Mouse (Mus musculus): Measurements from ENCODE around the gene Zfp748. TPM values are rescaled to one million over a fixed set of nuclear protein-coding genes. Genes with fewer than 3 reads are reported as not detected.

The Zfp748 gene
- polyA plus RNA-seq, 1 experiment = 7.6 TPM

GRCm38 (mm10) chr13:67495631-67496030 lies 58.0 kb downstream of the Zfp748 start:
- TF ChIP-seq POLR2A (IDR thresholded peaks at IDR 0.05; ENCODE audit: low read depth, low read length) = no peak
- no peak for TF ChIP-seq CTCF (IDR thresholded peaks at IDR 0.05; ENCODE audit: borderline replicate concordance, insufficient read depth, low read length)
- Histone ChIP-seq H3K4me1 (ENCODE audit: control insufficient read depth, insufficient read depth, low read length) (no peaks in the 10 kb centered on the region), H3K4me3 (ENCODE audit: insufficient read depth, low read length) (no peak overlapping the region), H3K27ac (ENCODE audit: insufficient read depth, low read length) (no peak overlapping the region)

Other genes with a start within 250 kb of the Zfp748 start
- gene Zfp457, start 247.3 kb downstream of the Zfp748 start, polyA plus RNA-seq (2011; ENCODE audit: insufficient read length, low read depth, missing spikeins) = 0.57 and 1.6 TPM in 2 replicates
- 6.4 and 8.6 TPM in 2 replicates for gene Zfp595, start 221.3 kb downstream of the Zfp748 start, polyA plus RNA-seq (2011; ENCODE audit: insufficient read length, low read depth, missing spikeins)
- gene Gm28044, start 193.3 kb downstream of the Zfp748 start, polyA plus RNA-seq (2011; ENCODE audit: insufficient read length, low read depth, missing spikeins) = not detected in 2 replicates
- 1.8 and 2.7 TPM in 2 replicates for gene Zfp953, start 193.2 kb downstream of the Zfp748 start, polyA plus RNA-seq (2011; ENCODE audit: insufficient read length, low read depth, missing spikeins)
- gene Gm28041, start 178.1 kb downstream of the Zfp748 start, polyA plus RNA-seq (2011; ENCODE audit: insufficient read length, low read depth, missing spikeins) = 2.3 and 2.4 TPM in 2 replicates
- gene Zfp456, start 178.0 kb downstream of the Zfp748 start, polyA plus RNA-seq (2011; ENCODE audit: insufficient read length, low read depth, missing spikeins) = 1.1 and 3.9 TPM in 2 replicates
- gene Zfp429, start 154.0 kb downstream of the Zfp748 start, polyA plus RNA-seq (2011; ENCODE audit: insufficient read length, low read depth, missing spikeins) = 6.0 and 11.7 TPM in 2 replicates
- gene Zfp459, start 132.4 kb downstream of the Zfp748 start, polyA plus RNA-seq (2011; ENCODE audit: insufficient read length, low read depth, missing spikeins) = 0.30 TPM in 1 of 2 replicates, not detected in the other
- 12.8 and 13.8 TPM in 2 replicates for gene Zfp874a, start 102.2 kb downstream of the Zfp748 start, polyA plus RNA-seq (2011; ENCODE audit: insufficient read length, low read depth, missing spikeins)
- 7.3 and 8.1 TPM in 2 replicates for gene Zfp874b, start 69.6 kb downstream of the Zfp748 start, polyA plus RNA-seq (2011; ENCODE audit: insufficient read length, low read depth, missing spikeins)
- 6.7 and 7.6 TPM in 2 replicates for gene Zfp58, start 53.3 kb downstream of the Zfp748 start, polyA plus RNA-seq (2011; ENCODE audit: insufficient read length, low read depth, missing spikeins)
- 1.5 TPM in 1 of 2 replicates, not detected in the other for gene Gm26965, start 27.7 kb downstream of the Zfp748 start, polyA plus RNA-seq (2011; ENCODE audit: insufficient read length, low read depth, missing spikeins)
- gene Zfp87, start 27.7 kb downstream of the Zfp748 start, polyA plus RNA-seq (2011; ENCODE audit: insufficient read length, low read depth, missing spikeins) = 13.1 and 15.2 TPM in 2 replicates
- 6.1 and 7.0 TPM in 2 replicates for gene Zfp729b, start 55.9 kb upstream of the Zfp748 start, polyA plus RNA-seq (2011; ENCODE audit: insufficient read length, low read depth, missing spikeins)
- gene Gm49345, start 83.9 kb upstream of the Zfp748 start, polyA plus RNA-seq (2011; ENCODE audit: insufficient read length, low read depth, missing spikeins) = 5.6 and 6.6 TPM in 2 replicates
- gene Zfp729a, start 84.0 kb upstream of the Zfp748 start, polyA plus RNA-seq (2011; ENCODE audit: insufficient read length, low read depth, missing spikeins) = 7.0 and 10.7 TPM in 2 replicates
- 15.3 and 15.9 TPM in 2 replicates for gene Zfp738, start 133.2 kb upstream of the Zfp748 start, polyA plus RNA-seq (2011; ENCODE audit: insufficient read length, low read depth, missing spikeins)
- gene Zfp65, start 175.3 kb upstream of the Zfp748 start, polyA plus RNA-seq (2011; ENCODE audit: insufficient read length, low read depth, missing spikeins) = 9.6 and 15.8 TPM in 2 replicates
- gene Zfp85, start 201.4 kb upstream of the Zfp748 start, polyA plus RNA-seq (2011; ENCODE audit: insufficient read length, low read depth, missing spikeins) = 3.6 and 4.2 TPM in 2 replicates
- gene Zfp493, start 225.9 kb upstream of the Zfp748 start, polyA plus RNA-seq (2011; ENCODE audit: insufficient read length, low read depth, missing spikeins) = 1.8 and 2.5 TPM in 2 replicates

All from embryonic fibroblast, embryonic 13.5 days (primary cell).